Mouse (Mus musculus) G1E (cell line): Measurements from ENCODE around the gene Dnajb9.

Experiments used
- CTCF ChIP-seq: IDR thresholded peaks from 2 replicates; pipeline ENCODE4 v1.5.1; 2012; ENCODE audit warnings: low read depth, low read length, inconsistent platforms, mixed read lengths
- GATA1 ChIP-seq: IDR thresholded peaks from 2 replicates; pipeline ENCODE4 v1.6.1; 2012; ENCODE audit warnings: borderline replicate concordance, low read length, inconsistent platforms, mixed read lengths
- POLR2AphosphoS5 ChIP-seq: IDR thresholded peaks from 2 replicates; pipeline ENCODE4 v1.6.1; 2012; ENCODE audit warnings: low read depth, low read length, inconsistent platforms; ENCODE audit not compliant: insufficient replicate concordance
- TAL1 ChIP-seq: conservative IDR thresholded peaks from 2 replicates; pipeline ENCODE4 v1.6.1; 2012; ENCODE audit warnings: low read depth, low read length, inconsistent platforms, mixed read lengths

GRCm38 (mm10) chr12:44209141-44209823 is 844 bp downstream of the Dnajb9 start:
- TF ChIP-seq CTCF: no peak
- no peak for TF ChIP-seq POLR2AphosphoS5
- no peak for TF ChIP-seq GATA1
- TF ChIP-seq TAL1: no peak
